Mouse (Mus musculus) bone marrow macrophage, adult 2 months (primary cell): ENCODE results near the gene Iqschfp.

Experiments used
- CTCF ChIP-seq: IDR thresholded peaks from 2 replicates; pipeline ENCODE4 v1.5.1; 2012; ENCODE audit warnings: low read depth, mild to moderate bottlenecking, low read length, moderate library complexity
- POLR2A ChIP-seq: IDR thresholded peaks from 2 replicates; pipeline ENCODE4 v1.6.1; 2012; ENCODE audit warnings: mild to moderate bottlenecking, low read depth, low read length, borderline replicate concordance

DNA sequence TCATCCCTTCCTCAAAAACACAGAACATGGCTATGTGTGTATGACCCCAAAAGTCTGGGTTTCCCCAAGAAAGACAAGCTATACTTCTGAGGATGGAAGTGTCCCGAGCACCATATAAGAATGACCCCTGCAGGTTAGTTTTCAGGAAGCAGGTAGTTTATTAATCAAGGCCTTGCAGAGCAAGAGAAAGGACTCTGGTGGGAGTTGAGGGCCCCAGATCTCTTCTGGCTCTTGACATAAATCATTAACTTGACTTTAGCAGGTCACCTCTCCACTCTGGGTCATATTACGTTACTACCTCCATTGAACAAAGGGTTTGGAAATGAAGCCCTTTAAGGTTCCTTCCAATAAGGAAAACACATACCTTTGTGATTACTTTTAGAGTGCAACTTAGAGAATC lies 782.7 kb downstream of the Iqschfp start:
- no peak for TF ChIP-seq CTCF
- no peak for TF ChIP-seq POLR2A
